Mouse (Mus musculus) kidney, adult 2 months (tissue): ENCODE results near the gene Mmp14.

ENCODE experiments used
- CTCF ChIP-seq: fragments of 200-500 bp; conservative IDR thresholded peaks from 2 replicates; pipeline ENCODE4 v1.5.1; 2011; ENCODE audit warnings: low read depth, mild to moderate bottlenecking, control low read depth, low read length, moderate library complexity, mixed read lengths; ENCODE audit not compliant: insufficient read depth, insufficient read length
- POLR2A ChIP-seq: fragments of 200-500 bp; IDR thresholded peaks from one replicate; pipeline ENCODE4 v1.6.1; 2011; ENCODE audit warnings: low read depth, low read length, control low read depth

- TF ChIP-seq POLR2A (peak; percentile 0), CTCF (no peak)
Observed at GRCm38 (mm10) chr14:54409057-54409645, 22.3 kb upstream of the Mmp14 start.
